14 mouse cellular contexts compared by ENCODE assay signal in the genomic region with DNA sequence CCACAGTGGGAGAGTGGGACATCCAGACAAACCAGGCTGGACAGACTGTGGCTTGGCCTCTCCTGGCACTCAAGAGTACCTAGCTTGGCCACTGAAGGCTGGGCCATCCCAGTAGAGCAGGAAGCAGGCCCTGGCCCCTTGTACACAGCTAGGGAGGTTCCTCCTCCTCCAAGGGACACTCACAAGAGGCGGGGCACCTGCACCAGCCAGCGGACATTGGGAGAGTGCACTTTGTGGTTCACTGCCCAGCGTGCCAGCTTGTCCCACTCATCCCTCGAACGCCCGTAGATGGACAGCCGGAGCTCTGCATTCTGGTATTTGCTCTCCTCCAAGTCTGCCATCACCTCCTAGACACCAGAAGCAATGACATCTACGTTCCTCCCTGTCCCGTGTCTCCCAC. TPM values are rescaled to one million over a fixed set of nuclear protein-coding genes. Genes with fewer than 3 reads are reported as not detected.
"Had no signal": no experiment of that assay in that cellular context is flagged by ENCODE, and none has a peak within 500 bp of the region (broad histone marks: within the 10 kb centered on the region; RNA-seq: fewer than 3 reads in every experiment).

No protein-coding gene starts in this region.

- DNase-seq: lung, adult 2 months; lung, postnatal 36 days; midbrain, embryonic 14.5 days; right cerebral cortex, postnatal 14 days; thymus, postnatal 4 days had no signal

- H3K4me2 ChIP-seq: limb, embryonic 12.5 days; neural tube, embryonic 12.5 days had no signal

- H3K4me3 ChIP-seq: limb, embryonic 12.5 days; neural tube, embryonic 12.5 days had no signal

- H3K27me3 ChIP-seq: limb, embryonic 12.5 days; neural tube, embryonic 12.5 days had no signal

- ATAC-seq: intestine, embryonic 16.5 days; lung, postnatal 0 days had no signal

- H3K27ac ChIP-seq: limb, embryonic 12.5 days; liver, embryonic 14.5 days; neural tube, embryonic 12.5 days had no signal

- H3K9ac ChIP-seq: limb, embryonic 12.5 days; liver, embryonic 14.5 days; neural tube, embryonic 12.5 days had no signal

- H3K9me3 ChIP-seq: limb, embryonic 12.5 days; neural tube, embryonic 12.5 days had no signal

RNA-seq across cellular contexts. Expression of gene Gnat2, which starts 15.8 kb away (rescaled TPM):
- total RNA-seq: layer of hippocampus, postnatal 25 days; left cerebral cortex, postnatal 36 days; monocyte, adult 5-6 weeks; neutrophil, adult 5-6 weeks had no signal
- polyA plus RNA-seq: lung, adult 2 months had no signal
